Mouse (Mus musculus) lung, postnatal 14 days (tissue): Measurements from ENCODE around the gene Olfr960.

Experiments
- DNase-seq: peaks from one replicate; pipeline ENCODE4 v3.0.0; 2021

Gene Olfr960

DNA sequence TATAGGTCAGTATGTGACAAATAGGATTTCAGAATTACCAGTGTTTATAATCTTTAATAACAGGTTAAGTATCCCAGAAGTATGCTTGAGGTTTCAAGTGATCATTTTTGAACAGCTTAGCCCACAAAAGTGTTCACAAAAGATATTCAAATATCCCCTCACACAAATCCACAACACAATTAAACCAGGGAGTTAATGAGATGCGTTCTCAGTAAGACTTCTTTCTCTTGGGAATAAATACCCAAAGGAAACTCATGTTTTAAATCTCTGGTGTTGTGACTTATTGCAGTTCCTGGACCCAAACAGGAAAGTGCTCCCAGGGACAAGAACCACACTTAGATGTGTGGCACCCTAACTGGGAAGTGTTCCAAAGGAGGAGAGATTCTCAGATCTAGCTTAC is at the start of gene Olfr960:
Olfr960 (plus strand) TSS at position 301 of the 400 bp plus-strand sequence.
- no peak for DNase-seq

DNA sequence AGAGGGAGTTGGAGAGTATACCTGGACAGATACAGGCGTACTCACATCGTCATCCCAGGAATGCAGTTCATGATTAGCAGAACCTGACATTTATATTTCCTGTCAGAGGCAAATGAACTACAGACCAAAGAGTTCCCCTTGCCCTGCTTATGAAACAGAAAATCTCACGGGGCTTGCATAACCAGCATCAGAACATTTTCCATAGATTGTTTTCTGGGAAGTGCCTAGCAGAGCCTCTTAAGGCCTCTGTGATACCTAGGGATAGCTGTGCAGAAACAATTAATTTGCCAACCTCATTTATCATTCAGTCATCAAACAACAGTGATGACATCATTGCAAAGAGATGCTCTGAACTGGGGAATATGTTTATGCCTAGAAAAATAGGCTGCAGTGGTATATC is 45.7 kb upstream of the Olfr960 start, which contains the start of gene Olfr959:
Olfr959 (minus strand) TSS at position 101 of the 400 bp plus-strand sequence.
- DNase-seq, result no peak

- no peak for DNase-seq
These were observed 44.1 kb upstream of the Olfr960 start for GRCm38 (mm10) chr9:39577050-39577449.

DNA sequence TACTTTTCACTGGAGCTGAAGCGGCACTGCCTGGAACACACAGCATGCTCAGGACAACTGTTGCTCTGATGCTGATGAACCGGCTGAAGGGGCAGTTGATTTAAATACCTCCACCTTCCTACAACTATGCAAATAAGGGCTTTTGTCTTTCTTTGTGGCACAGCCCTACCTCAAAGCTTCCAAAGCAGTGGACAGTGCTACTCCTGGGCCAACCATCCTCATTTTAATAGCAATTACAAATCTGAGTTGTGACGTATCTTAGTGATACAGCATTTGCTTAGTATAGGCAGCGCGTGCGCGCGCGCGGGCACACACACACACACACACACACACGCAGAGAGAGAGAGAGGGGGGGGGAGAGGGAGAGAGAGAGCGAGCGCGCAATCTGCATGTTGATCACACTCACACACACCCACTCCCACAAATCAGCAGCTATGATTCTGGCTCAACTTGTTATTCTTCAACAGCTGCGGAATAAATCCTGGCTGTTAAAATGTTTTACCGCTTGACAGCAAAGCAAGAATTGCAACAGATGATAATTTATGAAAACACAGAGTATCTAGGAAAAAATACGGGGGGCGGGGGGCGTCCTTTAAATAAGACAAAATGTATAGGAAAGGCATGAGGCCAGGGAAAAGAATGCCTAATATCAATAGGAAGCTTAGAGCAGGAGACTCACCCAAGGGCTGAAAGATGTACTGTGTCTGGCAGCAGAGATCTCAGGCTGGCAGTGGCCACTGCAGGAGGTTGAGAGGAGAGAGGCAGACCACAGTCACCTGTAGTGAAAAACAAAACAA is 18.4 kb upstream of the Olfr960 start:
- DNase-seq, result no peak

DNA sequence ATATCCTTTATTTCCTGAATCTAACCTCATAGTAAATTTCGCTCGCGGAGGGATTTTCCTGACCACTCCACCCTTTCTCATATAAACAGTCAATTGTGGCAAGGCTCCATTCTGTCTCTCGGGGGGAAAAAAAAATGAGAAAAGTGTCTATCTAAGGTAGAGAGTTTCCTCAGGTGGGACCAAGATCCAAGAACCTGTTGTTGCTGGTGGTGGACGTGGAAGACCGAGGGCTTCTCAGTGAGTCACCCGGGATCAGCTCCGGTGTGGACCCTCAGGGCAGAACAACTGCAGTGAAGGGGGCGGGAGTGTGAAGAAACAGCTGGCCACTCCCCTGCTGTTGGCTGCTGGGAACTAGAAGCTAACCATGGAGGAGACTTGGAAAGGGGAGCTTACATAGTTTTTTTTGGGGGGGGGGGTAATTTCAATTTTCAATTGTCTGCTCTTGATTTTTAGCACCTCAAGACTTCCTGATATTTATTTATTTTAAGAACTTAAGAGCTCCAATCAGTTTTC is 17.8 kb upstream of the Olfr960 start:
- DNase-seq, result no peak

- DNase-seq, result no peak
These were observed 17.1 kb upstream of the Olfr960 start, which contains the start of gene AW551984 for GRCm38 (mm10) chr9:39603999-39604453. Gene AW551984 (minus strand): TSS chr9:39604403.

DNA sequence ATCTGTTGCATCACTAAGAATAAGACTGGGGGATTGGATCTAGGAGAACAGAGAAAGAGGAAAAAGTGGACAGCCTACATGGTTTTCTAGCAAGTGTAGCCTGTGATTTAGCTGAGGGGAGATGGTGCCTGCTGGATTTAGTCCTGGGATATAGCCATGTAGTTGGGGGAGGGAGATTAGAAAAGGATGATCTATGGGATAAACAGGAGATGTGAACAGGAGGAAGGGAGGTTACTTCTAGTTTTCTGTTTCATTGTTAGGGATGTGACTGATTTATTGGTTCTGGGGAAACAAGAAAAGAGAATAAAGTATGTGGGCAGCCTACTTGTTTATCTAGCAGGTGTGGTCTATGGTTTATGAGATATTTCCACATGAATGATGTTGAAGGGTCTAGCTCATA is 12.7 kb upstream of the Olfr960 start:
- no peak for DNase-seq

DNA sequence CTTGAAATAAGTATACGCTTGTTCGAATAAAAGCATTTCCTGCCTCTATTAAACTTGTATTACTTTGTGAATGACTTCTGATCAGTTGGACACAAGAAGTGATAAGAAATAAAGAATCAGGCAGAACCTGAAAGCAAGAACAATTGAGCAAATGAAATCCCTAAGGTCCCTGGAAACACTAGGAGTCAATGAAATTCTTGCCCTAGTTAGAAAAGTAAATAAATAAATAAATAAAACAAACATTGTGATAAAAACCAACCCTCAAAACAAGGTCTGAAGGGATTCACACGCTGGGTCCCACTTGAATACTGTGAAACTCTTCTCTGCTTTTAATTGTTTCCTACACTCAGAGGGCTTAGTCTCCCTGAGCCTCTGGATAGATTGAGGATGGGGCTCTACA is 10.8 kb upstream of the Olfr960 start, which contains the start of gene Olfr148:
Olfr148 (plus strand) TSS at position 301 of the 400 bp plus-strand sequence.
- DNase-seq, result no peak

GRCm38 (mm10) chr9:39611953-39612352 is 9.2 kb upstream of the Olfr960 start:
- no peak for DNase-seq

DNA sequence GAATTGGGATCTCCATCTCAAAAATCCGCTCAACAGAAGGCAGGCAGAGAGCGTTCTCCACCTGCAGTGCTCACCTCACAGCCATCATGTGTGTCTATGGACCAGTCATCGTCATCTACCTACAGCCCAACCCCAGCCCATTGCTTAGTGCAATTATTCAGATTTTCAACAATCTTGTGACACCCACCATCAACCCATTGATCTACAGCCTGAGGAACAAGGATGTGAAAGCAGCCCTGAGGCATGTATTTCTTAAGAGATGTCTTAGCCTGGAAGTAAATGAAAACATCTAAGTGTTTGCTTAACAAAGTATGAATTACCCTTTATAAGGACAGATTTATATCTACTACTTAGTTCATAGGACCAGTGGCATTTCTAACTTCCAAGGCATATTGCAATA is 2.6 kb downstream of the Olfr960 start:
- no peak for DNase-seq

DNA sequence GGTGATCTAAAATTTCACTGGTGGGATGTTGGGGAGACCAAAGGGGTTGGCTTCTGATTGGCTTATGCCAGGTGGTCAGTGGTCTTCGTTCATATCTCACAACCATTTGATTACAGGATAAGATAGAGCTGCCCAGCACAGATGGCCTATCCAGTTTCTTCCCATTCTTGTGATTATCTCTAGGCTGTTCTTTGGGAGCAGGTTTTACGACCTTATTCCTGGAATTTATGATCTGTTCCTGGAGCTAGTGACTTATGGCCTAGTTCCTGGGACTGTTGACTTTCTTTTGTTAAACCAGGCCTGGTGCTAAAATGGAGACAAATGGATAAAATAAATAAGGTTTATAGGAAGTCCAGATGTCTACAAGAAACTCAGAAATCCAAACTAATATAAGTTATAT is 3.5 kb downstream of the Olfr960 start:
- no peak for DNase-seq

DNA sequence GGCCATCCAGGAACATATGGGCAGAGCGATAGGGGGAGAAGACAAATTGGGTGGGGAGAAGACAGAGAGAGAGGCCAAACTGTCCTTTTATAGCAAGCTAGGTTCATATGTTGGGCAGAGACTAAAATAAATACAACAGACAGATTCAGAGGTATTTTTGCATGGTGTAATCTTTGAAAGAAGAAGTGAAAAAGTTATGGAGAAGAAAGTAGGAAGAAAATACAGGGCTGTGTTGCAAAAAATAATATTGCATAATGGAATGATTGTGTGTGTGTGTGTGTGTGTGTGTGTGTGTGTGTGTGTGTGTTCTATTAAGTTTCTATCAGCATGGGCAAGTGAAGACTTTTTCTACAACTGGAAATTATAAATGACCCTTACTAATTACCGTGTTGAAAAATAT is 7.9 kb downstream of the Olfr960 start:
- no peak for DNase-seq

- no peak for DNase-seq
These were observed 12.9 kb downstream of the Olfr960 start for GRCm38 (mm10) chr9:39633913-39634594.

DNA sequence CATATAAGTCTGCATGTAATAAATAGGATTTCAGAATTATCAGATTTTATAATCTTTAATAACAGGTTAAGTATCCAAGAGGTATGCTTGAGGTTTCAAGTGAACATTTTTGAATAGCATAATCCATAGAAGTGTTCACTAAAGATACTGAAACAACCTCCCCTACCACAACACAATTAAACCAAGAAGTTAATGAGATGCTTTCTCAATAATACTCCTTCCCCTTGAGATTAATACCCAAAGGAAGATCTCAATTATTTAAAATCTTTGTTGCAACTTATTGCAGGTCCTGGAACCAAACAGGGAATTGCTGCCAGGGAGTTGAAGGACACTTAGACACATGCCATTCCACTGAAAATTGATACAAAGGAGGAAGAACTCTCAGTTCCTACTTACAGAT is 23.6 kb downstream of the Olfr960 start, which contains the start of gene Olfr961:
Olfr961 (plus strand) TSS at position 301 of the 400 bp plus-strand sequence.
- no peak for DNase-seq

- DNase-seq, result no peak
These were observed 26.2 kb downstream of the Olfr960 start for GRCm38 (mm10) chr9:39647382-39647781.

- DNase-seq, result no peak
These were observed 33.7 kb downstream of the Olfr960 start for GRCm38 (mm10) chr9:39654756-39655396.

DNA sequence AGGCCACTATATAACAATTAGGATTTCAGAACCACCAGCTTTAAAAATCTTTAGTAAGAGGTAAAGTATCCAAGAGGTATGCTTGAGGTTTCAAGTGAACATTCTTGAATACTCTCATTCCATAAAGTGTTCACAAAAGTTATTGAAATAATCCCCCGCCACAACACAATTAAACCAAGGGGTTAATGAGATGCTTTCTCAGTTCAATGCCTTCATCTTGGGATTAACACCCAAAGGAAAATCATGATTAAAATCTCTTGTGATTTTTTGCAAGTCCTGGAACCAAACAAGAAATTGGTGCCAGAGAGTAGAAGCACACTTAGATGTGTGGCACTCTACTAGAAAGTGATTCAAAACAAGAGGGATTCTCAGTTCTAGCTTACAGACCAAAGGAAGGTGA is 45.7 kb downstream of the Olfr960 start, which contains the start of gene Olfr963:
Olfr963 (plus strand) TSS at position 301 of the 400 bp plus-strand sequence.
- no peak for DNase-seq

- no peak for DNase-seq
These were observed 48.5 kb downstream of the Olfr960 start for GRCm38 (mm10) chr9:39669723-39670122.
